Mouse (Mus musculus) thymus, adult 2 months (tissue): Measurements from ENCODE around the gene Slc4a4.

ENCODE experiments used
- CTCF ChIP-seq: fragments of 200-500 bp; IDR thresholded peaks from 2 replicates; pipeline ENCODE4 v1.5.1; 2012; ENCODE audit warnings: mild to moderate bottlenecking, control low read depth, low read length, moderate library complexity, borderline replicate concordance; ENCODE audit not compliant: control insufficient read depth, poor library complexity, insufficient read depth; ENCODE audit errors: extremely low read depth
- POLR2A ChIP-seq: fragments of 200-500 bp; IDR thresholded peaks from 2 replicates; pipeline ENCODE4 v1.6.1; 2012; ENCODE audit warnings: mild to moderate bottlenecking, low read length, control low read depth, moderate library complexity; ENCODE audit not compliant: control insufficient read depth, poor library complexity, insufficient read depth; ENCODE audit errors: extremely low read depth

DNA sequence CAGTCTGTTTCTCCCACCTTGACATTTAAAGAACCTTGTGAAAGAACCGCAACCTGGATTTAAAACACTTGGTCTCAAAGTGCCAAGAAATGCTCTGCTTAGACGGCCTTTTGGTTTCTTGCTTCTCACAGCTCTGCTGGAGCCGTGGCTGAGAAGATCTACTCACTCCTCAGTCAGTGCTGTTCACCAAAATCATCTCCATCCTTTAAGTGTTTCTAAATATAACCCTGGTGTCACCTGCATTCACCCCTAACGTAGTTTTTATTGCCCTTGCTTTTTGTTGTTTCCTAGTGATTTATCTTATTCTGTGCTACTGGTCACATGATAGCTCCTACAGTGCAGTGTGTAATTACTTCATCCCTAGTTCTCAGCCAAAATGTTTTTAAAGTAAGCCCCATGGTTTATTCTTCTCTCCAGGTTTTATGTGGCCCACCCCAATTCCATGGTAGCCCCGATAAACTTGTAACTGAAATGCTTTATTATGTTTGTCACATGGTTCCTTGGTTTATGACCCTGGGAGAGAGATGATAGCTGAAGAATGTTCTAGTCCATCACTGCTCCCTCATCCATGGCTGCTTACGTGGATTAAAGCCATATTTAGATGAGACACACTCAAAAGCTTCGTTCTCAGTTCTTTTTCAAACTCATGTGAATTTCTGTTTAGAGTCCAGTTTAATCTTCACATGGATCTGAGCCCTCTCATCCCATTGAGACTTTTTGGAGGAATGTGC, 323.5 kb downstream of the Slc4a4 start:
- TF ChIP-seq CTCF (no peak), POLR2A (no peak)
